Mouse (Mus musculus) stomach, embryonic 14.5 days (tissue): Measurements from ENCODE around the gene Cep250. TPM values are rescaled to one million over a fixed set of nuclear protein-coding genes. Genes with fewer than 3 reads are reported as not detected.

ENCODE experiments used
- ATAC-seq: fragments of 200-750 bp; cut with Nextera tagmentation; 2 replicates; pipeline ENCODE4 v1.8.0; 2017; ENCODE audit warnings: low read depth, moderate TSS enrichment; ENCODE audit not compliant: insufficient number of reproducible peaks, insufficient read depth, low FRiP score
- H3K27ac ChIP-seq: fragments of 300-500 bp; sonication (generic); 2 replicates; pipeline ENCODE4 v1.5.1; 2014; ENCODE audit warnings: mild to moderate bottlenecking, low read length, moderate library complexity, mixed read lengths
- H3K27me3 ChIP-seq: fragments of 300-500 bp; sonication (generic); 2 replicates; pipeline ENCODE4 v1.6.1; 2014; ENCODE audit warnings: low read length, control low read depth, mixed read lengths; ENCODE audit not compliant: control insufficient read depth, insufficient read depth
- H3K36me3 ChIP-seq: fragments of 300-500 bp; sonication (generic); 2 replicates; pipeline ENCODE4 v1.6.1; 2014; ENCODE audit warnings: mild to moderate bottlenecking, control low read depth, low read length, moderate library complexity, mixed read lengths; ENCODE audit not compliant: control insufficient read depth, insufficient read depth
- H3K4me1 ChIP-seq: fragments of 300-500 bp; sonication (generic); 2 replicates; pipeline ENCODE4 v1.6.1; 2014; ENCODE audit warnings: low read length, control low read depth, mixed read lengths; ENCODE audit not compliant: control insufficient read depth, insufficient read depth
- H3K4me2 ChIP-seq: fragments of 300-500 bp; sonication (generic); replicated peaks from 2 replicates; pipeline ENCODE4 v1.6.1; 2014; ENCODE audit warnings: low read depth, low read length, control low read depth
- H3K4me3 ChIP-seq: fragments of 300-500 bp; sonication (generic); 2 replicates; pipeline ENCODE4 v1.5.1; 2014; ENCODE audit warnings: low read depth, low read length, control low read depth
- H3K9ac ChIP-seq: fragments of 300-500 bp; sonication (generic); replicated peaks from 2 replicates; pipeline ENCODE4 v1.6.1; 2014; ENCODE audit warnings: low read depth, mild to moderate bottlenecking, control low read depth, low read length, moderate library complexity, mixed read lengths
- H3K9me3 ChIP-seq: fragments of 300-500 bp; sonication (generic); 2 replicates; pipeline ENCODE4 v1.6.1; 2016; ENCODE audit warnings: low read depth, low read length, control low read depth; ENCODE audit not compliant: control insufficient read depth
- WGBS: fragments of 180-500 bp; shearing (Covaris S2); extraction: QIAGEN DNeasy Blood & Tissue Kit; methylation state at CpG from one replicate; pipeline ENCODE4 v1.1.7; 2014; 5-methylcytosine and 5-hydroxymethylcytosine counted together
- polyA plus RNA-seq: library from polyadenylated mRNA; unstranded; fragments of >200 nt; fragmentation: Nextera tagmentation; extraction: Ambion mirVana; gene quantifications from 2 replicates; pipeline ENCODE4 v1.2.1, GENCODE M21; 2014

Gene Cep250
- polyA plus RNA-seq, 1 experiment from 2014 or later = 27.8 TPM

DNA sequence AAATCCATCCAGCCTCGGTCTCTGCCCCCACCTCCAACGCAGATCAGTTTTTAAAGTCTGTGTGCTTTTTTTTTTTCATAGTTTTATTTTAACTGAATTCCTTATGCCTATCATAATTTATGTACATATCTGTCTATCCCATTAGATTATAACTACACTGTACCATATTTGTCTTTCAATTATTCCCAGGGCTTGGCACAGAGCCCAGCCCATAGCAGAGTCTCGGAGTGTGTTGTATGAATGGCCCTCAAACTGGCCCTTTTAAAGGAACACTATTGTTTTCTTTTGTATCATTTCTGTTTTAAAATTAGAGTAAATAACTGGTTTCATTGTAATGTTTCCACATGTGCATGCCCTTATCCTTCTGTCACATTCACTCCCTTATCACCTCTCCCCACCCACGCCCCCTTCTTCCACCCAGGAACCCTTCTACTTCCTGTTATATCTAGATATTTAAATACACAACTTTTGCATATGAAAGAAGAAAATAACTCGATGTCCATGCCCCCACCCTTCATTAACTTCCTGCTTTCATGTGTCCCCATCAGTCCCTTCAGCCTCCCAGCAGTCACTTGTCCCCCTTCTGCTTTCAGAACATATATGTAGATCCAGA is 8.8 kb upstream of the Cep250 start:
- 53% methylated on average over 5 of the region's 5 CpGs for WGBS
- Histone ChIP-seq H3K27ac (no peak overlapping the region), H3K9me3 (no peaks in the 10 kb centered on the region), H3K9ac (no peak overlapping the region), H3K4me3 (no peak overlapping the region), H3K4me1 (peaks cover 19% of the 10 kb centered on the region), H3K4me2 (no peak overlapping the region), H3K36me3 (no peaks in the 10 kb centered on the region), H3K27me3 (no peaks in the 10 kb centered on the region)
- peak; percentile 64; the same call in 1 of the 2 replicates for ATAC-seq

DNA sequence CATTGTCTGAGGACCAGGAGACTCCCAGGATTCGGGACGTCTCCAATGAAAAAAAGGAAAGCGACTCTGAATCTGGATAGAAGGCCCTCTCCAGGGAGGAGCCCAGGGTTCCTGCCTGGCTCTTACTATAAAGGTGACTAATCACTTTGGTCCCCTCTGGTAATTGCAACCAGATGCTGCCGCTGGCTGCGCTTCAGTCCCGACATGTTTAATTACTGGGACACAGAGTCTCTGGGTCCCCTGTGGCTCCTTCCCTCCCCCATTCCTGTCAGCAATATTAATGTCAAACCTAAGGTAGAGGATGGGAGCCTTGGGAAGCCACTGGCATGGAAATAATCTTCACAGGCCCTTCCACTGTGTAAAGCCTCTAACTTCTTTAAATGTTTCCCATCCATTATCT is 6.9 kb upstream of the Cep250 start:
- no peak overlapping the region for H3K4me3 ChIP-seq
- ATAC-seq = no peak
- H3K36me3 ChIP-seq = no peaks in the 10 kb centered on the region
- no peak overlapping the region for H3K27ac ChIP-seq
- WGBS = 35% methylated on average over 6 of the region's 6 CpGs
- H3K4me2 ChIP-seq = no peak overlapping the region
- H3K9ac ChIP-seq = no peak overlapping the region
- no peaks in the 10 kb centered on the region for H3K9me3 ChIP-seq
- H3K4me1 ChIP-seq = peaks cover 13% of the 10 kb centered on the region; the same call in 1 of the 2 replicates
- H3K27me3 ChIP-seq = no peaks in the 10 kb centered on the region

DNA sequence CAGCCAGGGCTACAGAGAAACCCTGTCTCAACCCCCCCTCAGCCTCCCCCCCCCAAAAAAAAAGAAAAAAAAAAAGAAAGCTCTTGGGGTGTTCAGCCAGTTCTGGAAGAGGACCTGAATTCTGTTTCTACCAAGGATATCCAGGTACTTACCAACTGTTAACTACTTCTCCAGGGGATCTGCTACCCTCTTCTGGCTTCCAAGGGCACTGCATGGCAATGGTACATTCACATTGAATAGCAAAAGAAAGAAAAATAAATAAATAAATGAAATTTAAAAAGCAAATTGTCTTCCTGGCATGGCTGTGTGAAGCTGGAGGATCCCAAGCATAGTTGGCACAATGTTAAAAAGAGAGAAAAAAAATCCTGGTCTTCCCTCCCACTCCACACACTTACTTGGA is 4.3 kb upstream of the Cep250 start:
- no peak overlapping the region for H3K4me3 ChIP-seq
- H3K9me3 ChIP-seq = no peaks in the 10 kb centered on the region
- ATAC-seq = no peak
- no peak overlapping the region for H3K27ac ChIP-seq
- no peaks in the 10 kb centered on the region for H3K4me1 ChIP-seq
- H3K4me2 ChIP-seq = no peak overlapping the region
- H3K27me3 ChIP-seq = no peaks in the 10 kb centered on the region
- H3K36me3 ChIP-seq = no peaks in the 10 kb centered on the region
- no peak overlapping the region for H3K9ac ChIP-seq

DNA sequence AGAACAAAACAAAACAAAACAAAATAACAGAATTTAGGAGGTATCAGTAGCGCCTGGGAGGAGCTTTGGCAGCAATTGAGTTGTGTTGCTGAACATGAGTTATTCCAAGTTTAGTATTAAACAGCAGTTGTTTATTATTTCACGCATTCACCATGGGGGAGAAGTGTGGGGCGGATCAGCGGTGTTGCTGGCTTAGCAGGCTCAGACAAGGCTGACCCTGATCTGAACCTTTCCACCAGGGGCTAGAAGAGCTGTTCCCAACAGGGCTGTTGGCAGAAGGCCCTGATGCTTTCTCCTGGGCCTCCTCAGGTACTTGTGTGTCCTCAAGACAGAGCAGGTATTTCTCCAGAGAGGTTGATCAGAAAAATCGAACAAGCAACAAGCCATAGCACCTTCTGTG is 3.7 kb downstream of the Cep250 start:
- H3K27me3 ChIP-seq = no peaks in the 10 kb centered on the region
- WGBS = 81% methylated on average over 5 of the region's 5 CpGs
- H3K27ac ChIP-seq = no peak overlapping the region
- no peak overlapping the region for H3K4me3 ChIP-seq
- peaks cover 32% of the 10 kb centered on the region for H3K36me3 ChIP-seq
- ATAC-seq = no peak
- H3K4me2 ChIP-seq = no peak overlapping the region
- peaks cover 4% of the 10 kb centered on the region; the same call in 1 of the 2 replicates for H3K4me1 ChIP-seq
- no peak overlapping the region for H3K9ac ChIP-seq
- H3K9me3 ChIP-seq = no peaks in the 10 kb centered on the region

DNA sequence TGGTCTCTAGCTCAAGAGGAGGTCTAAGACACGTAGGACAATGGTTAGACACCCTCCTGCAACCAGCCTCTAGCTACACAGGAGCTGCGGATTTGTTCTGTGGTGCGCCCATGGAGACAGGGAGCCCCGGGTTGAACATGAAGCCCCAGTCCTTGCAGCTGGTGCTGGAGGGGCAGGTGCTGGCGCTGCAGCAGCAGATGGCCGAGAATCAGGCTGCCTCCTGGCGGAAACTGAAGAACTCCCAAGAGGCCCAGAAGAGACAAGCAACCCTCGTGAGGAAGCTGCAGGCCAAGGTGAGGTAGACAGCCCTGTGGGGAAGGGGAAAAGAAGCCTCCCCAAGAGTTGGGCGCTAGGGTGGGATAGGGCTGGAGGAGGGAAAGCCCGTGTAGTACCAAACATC is 5.6 kb downstream of the Cep250 start:
- WGBS = 85% methylated on average over 10 of the region's 10 CpGs
- no peak for ATAC-seq
- H3K27me3 ChIP-seq = no peaks in the 10 kb centered on the region
- H3K27ac ChIP-seq = no peak overlapping the region
- H3K4me1 ChIP-seq = peaks cover 4% of the 10 kb centered on the region; the same call in 1 of the 2 replicates
- H3K9ac ChIP-seq = no peak overlapping the region
- H3K36me3 ChIP-seq = peaks cover 47% of the 10 kb centered on the region
- H3K4me3 ChIP-seq = no peak overlapping the region
- H3K9me3 ChIP-seq = no peaks in the 10 kb centered on the region
- no peak overlapping the region for H3K4me2 ChIP-seq

DNA sequence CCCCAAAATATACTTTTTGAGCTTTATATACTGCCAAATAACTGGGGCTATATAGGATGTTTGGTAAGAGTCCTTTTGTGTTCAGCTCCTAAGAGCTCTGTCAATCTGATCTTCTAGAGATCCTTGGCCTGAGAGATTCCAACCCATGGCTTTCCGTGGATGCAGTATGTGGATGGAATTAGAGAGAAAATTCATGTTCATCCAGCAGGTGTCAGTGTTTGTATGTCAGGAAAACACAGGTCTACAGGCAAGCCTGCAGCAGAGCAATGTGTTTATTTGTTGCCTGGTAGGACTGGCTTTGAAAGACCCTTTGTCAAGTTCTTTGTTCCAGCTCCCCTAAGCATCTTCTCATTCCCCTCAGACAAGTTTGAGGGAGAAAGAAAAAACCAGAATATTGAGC is 6.7 kb downstream of the Cep250 start:
- Histone ChIP-seq H3K9me3 (no peaks in the 10 kb centered on the region), H3K4me2 (no peak overlapping the region), H3K9ac (no peak overlapping the region), H3K36me3 (peaks cover 56% of the 10 kb centered on the region), H3K4me3 (no peak overlapping the region), H3K4me1 (no peaks in the 10 kb centered on the region), H3K27me3 (no peaks in the 10 kb centered on the region), H3K27ac (no peak overlapping the region)
- ATAC-seq = no peak
- 48% methylated on average over 1 of the region's 1 CpGs for WGBS

DNA sequence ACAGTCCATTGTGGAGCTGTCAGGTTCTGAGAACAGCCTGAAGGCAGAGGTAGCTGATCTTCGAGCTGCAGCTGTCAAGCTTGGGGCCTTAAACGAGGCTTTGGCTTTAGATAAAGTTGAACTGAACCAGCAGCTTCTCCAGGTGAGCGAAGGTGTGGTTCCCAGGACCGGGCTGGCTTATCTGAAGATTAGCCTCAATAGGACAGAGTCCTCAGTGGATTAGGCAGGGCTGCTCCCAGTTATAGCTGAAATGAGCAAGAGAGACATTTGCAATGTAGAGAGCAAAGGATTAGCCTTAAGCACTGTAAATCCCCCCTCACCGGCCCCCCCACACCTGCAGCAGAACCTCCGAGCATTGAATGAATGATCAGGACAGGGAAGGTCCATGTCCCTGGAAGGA is 17.1 kb downstream of the Cep250 start:
- Histone ChIP-seq H3K4me2 (no peak overlapping the region), H3K4me3 (no peak overlapping the region), H3K4me1 (no peaks in the 10 kb centered on the region), H3K9ac (no peak overlapping the region), H3K36me3 (peaks cover 82% of the 10 kb centered on the region), H3K27me3 (no peaks in the 10 kb centered on the region), H3K27ac (no peak overlapping the region), H3K9me3 (no peaks in the 10 kb centered on the region)
- WGBS = 81% methylated on average over 6 of the region's 6 CpGs
- ATAC-seq = no peak

DNA sequence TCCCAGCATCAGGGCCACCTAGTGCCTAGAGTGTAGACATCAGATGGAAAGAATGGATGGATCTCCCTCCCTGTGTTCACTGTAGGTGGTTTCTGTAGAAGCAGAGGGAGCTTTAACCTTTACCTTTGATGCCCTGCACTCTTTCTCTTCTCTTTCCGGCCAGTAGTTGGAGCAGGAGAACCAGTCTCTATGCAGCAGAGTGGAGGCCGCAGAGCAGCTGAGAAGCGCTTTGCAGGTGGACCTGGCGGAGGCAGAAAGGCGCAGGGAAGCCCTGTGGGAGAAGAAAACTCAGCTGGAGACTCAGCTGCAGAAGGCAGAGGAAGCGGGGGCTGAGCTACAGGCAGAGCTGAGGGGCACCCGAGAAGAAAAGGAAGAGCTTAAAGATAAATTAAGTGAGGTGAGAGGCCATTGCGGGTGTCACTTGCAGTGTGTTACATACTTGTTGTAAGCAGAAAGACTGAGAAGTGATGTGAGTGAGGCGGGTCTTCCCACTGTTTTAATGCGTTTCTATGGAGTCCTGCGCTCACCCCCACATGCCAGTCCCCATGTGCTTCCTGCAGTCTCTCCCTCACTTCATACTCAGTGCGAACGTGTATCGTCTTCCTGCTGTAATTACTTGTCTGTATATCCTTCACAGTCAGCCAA is 18.0 kb downstream of the Cep250 start:
- WGBS = 74% methylated on average over 14 of the region's 14 CpGs
- no peaks in the 10 kb centered on the region for H3K27me3 ChIP-seq
- no peak overlapping the region for H3K4me2 ChIP-seq
- H3K9ac ChIP-seq = no peak overlapping the region
- H3K4me1 ChIP-seq = no peaks in the 10 kb centered on the region
- H3K36me3 ChIP-seq = peaks cover 80% of the 10 kb centered on the region
- H3K27ac ChIP-seq = no peak overlapping the region
- ATAC-seq = no peak
- H3K4me3 ChIP-seq = no peak overlapping the region
- H3K9me3 ChIP-seq = no peaks in the 10 kb centered on the region
